Mouse (Mus musculus) heart, adult 2 months (tissue): Measurements from ENCODE around the gene Usp4.

Experiments
- CTCF ChIP-seq: fragments of 200-600 bp; IDR thresholded peaks from 2 replicates; pipeline ENCODE4 v1.8.1; 2022; ENCODE audit warnings: antibody characterized with exemption, mild to moderate bottlenecking, moderate library complexity
- EP300 ChIP-seq: fragments of 200-500 bp; IDR thresholded peaks from 2 replicates; pipeline ENCODE4 v1.6.1; 2011; ENCODE audit warnings: low read depth, low read length, control low read depth; ENCODE audit not compliant: insufficient read depth
- POLR2A ChIP-seq: fragments of 200-500 bp; IDR thresholded peaks from 2 replicates; pipeline ENCODE4 v1.6.1; 2011; ENCODE audit warnings: mild to moderate bottlenecking, low read depth, low read length, control low read depth; ENCODE audit not compliant: insufficient read depth

DNA sequence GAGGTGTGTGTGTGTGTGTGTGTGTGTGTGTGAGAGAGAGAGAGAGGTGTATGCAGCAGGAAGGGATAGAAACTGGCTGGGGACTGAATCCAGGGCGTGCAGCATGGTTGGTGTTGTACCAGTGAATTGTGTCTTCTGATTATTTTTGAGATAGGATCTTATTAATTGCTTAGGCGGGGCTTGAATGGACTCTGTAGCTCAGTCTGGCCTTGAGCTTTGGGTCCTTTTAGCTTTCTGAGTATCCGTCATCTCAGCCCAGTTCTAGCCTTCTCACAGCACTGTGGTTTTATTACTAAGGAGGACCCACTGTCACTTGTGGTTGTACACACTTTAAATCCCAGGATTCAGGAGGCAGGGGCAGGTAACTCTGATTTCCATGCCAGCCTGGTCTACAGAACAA lies 4.3 kb upstream of the Usp4 start:
- TF ChIP-seq CTCF, result no peak
- TF ChIP-seq POLR2A, result no peak
- TF ChIP-seq EP300, result no peak
